Mouse (Mus musculus) kidney, embryonic 14.5 days (tissue): ENCODE measurements around the gene Fam19a5. TPM values are rescaled to one million over a fixed set of nuclear protein-coding genes. Genes with fewer than 3 reads are reported as not detected.

ENCODE experiments used
- ATAC-seq: fragments of 200-750 bp; cut with Nextera tagmentation; 2 replicates; pipeline ENCODE4 v1.8.0; 2017; ENCODE audit warnings: moderate number of reproducible peaks, mild to moderate bottlenecking, moderate TSS enrichment, moderate library complexity; ENCODE audit not compliant: low FRiP score, low TSS enrichment
- H3K27ac ChIP-seq: fragments of 300-500 bp; sonication (generic); 2 replicates; pipeline ENCODE4 v1.5.1; 2014; ENCODE audit warnings: low read depth, mild to moderate bottlenecking, low read length, moderate library complexity, mixed read lengths
- H3K27me3 ChIP-seq: fragments of 300-500 bp; sonication (generic); 2 replicates; pipeline ENCODE4 v1.6.1; 2014; ENCODE audit warnings: mild to moderate bottlenecking, low read length; ENCODE audit not compliant: control insufficient read depth, insufficient read depth
- H3K36me3 ChIP-seq: fragments of 300-500 bp; sonication (generic); 2 replicates; pipeline ENCODE4 v1.6.1; 2014; ENCODE audit warnings: low read length, mixed read lengths; ENCODE audit not compliant: control insufficient read depth, insufficient read depth
- H3K4me1 ChIP-seq: fragments of 300-500 bp; sonication (generic); 2 replicates; pipeline ENCODE4 v1.6.1; 2014; ENCODE audit warnings: low read length, mixed read lengths; ENCODE audit not compliant: control insufficient read depth, insufficient read depth
- H3K4me2 ChIP-seq: fragments of 300-500 bp; sonication (generic); replicated peaks from 2 replicates; pipeline ENCODE4 v1.6.1; 2014; ENCODE audit warnings: low read depth, mild to moderate bottlenecking, low read length
- H3K4me3 ChIP-seq: fragments of 300-500 bp; sonication (generic); 2 replicates; pipeline ENCODE4 v1.5.1; 2014; ENCODE audit warnings: mild to moderate bottlenecking, low read length
- H3K9ac ChIP-seq: fragments of 300-500 bp; sonication (generic); 2 replicates; pipeline ENCODE4 v1.6.1; 2014; ENCODE audit warnings: low read depth, mild to moderate bottlenecking, low read length, moderate library complexity
- H3K9me3 ChIP-seq: fragments of 300-500 bp; sonication (generic); 2 replicates; pipeline ENCODE4 v1.6.1; 2016; ENCODE audit warnings: low read length; ENCODE audit not compliant: control insufficient read depth
- WGBS: fragments of 180-500 bp; shearing (Covaris S2); extraction: QIAGEN DNeasy Blood & Tissue Kit; methylation state at CpG from one replicate; pipeline ENCODE4 v1.1.7; 2014; 5-methylcytosine and 5-hydroxymethylcytosine counted together
- polyA plus RNA-seq: library from polyadenylated mRNA; unstranded; fragments of >200 nt; fragmentation: Nextera tagmentation; extraction: Ambion mirVana; gene quantifications from 2 replicates; pipeline ENCODE4 v1.2.1, GENCODE M21; 2014

Gene Fam19a5
- polyA plus RNA-seq, 1 experiment from 2014 or later = 6.5 TPM

GRCm38 (mm10) chr15:87606702-87607101, 62.6 kb downstream of the Fam19a5 start:
- no peak overlapping the region for H3K4me2 ChIP-seq
- no peak overlapping the region for H3K27ac ChIP-seq
- no peaks in the 10 kb centered on the region for H3K36me3 ChIP-seq
- H3K4me3 ChIP-seq = no peak overlapping the region
- no peaks in the 10 kb centered on the region for H3K9me3 ChIP-seq
- H3K4me1 ChIP-seq = no peaks in the 10 kb centered on the region
- no peaks in the 10 kb centered on the region for H3K27me3 ChIP-seq
- no peak overlapping the region for H3K9ac ChIP-seq
- ATAC-seq = no peak
- WGBS = 83% methylated on average over 10 of the region's 10 CpGs

- Histone ChIP-seq H3K4me1 (no peaks in the 10 kb centered on the region), H3K36me3 (no peaks in the 10 kb centered on the region), H3K4me2 (no peak overlapping the region), H3K27ac (no peak overlapping the region), H3K9ac (no peak overlapping the region), H3K4me3 (no peak overlapping the region), H3K9me3 (no peaks in the 10 kb centered on the region), H3K27me3 (no peaks in the 10 kb centered on the region)
- WGBS = 88% methylated on average over 1 of the region's 1 CpGs
- no peak for ATAC-seq
Measured at GRCm38 (mm10) chr15:87609236-87609635, 65.1 kb downstream of the Fam19a5 start.

- H3K4me2 ChIP-seq = peak overlapping the region; percentile 96
- no peak overlapping the region for H3K27ac ChIP-seq
- H3K4me1 ChIP-seq = no peaks in the 10 kb centered on the region
- peaks cover 17% of the 10 kb centered on the region; the same call in 1 of the 2 replicates for H3K27me3 ChIP-seq
- H3K9ac ChIP-seq = peak overlapping the region; percentile 73
- peak; percentile 91 for ATAC-seq
- no peaks in the 10 kb centered on the region for H3K36me3 ChIP-seq
- under 1% methylated on average over 51 of the region's 86 CpGs for WGBS
- H3K4me3 ChIP-seq = peak overlapping the region; percentile 65
- H3K9me3 ChIP-seq = no peaks in the 10 kb centered on the region
Measured at GRCm38 (mm10) chr15:87623966-87624609, 80.0 kb downstream of the Fam19a5 start.

GRCm38 (mm10) chr15:87624610-87625091, 80.6 kb downstream of the Fam19a5 start:
- H3K4me3 ChIP-seq = peak overlapping the region; percentile 65
- ATAC-seq = peak; percentile 56; the same call in 1 of the 2 replicates
- H3K27ac ChIP-seq = no peak overlapping the region
- H3K9me3 ChIP-seq = no peaks in the 10 kb centered on the region
- peak overlapping the region; percentile 73 for H3K9ac ChIP-seq
- no peaks in the 10 kb centered on the region for H3K36me3 ChIP-seq
- WGBS = 0% methylated on average over 13 of the region's 76 CpGs
- peak overlapping the region; percentile 96 for H3K4me2 ChIP-seq
- peaks cover 17% of the 10 kb centered on the region; the same call in 1 of the 2 replicates for H3K27me3 ChIP-seq
- no peaks in the 10 kb centered on the region for H3K4me1 ChIP-seq

GRCm38 (mm10) chr15:87625236-87626023, 81.3 kb downstream of the Fam19a5 start:
- Histone ChIP-seq H3K9me3 (no peaks in the 10 kb centered on the region), H3K4me3 (peak overlapping the region; percentile 65), H3K36me3 (no peaks in the 10 kb centered on the region), H3K27me3 (peaks cover 17% of the 10 kb centered on the region; the same call in 1 of the 2 replicates), H3K4me2 (peak overlapping the region; percentile 96), H3K4me1 (no peaks in the 10 kb centered on the region), H3K9ac (peak overlapping the region; percentile 73), H3K27ac (peak overlapping the region; percentile 37; the same call in 1 of the 2 replicates)
- ATAC-seq = peak; percentile 80
- WGBS = 2% methylated on average over 46 of the region's 68 CpGs

- no peak for ATAC-seq
- H3K4me2 ChIP-seq = no peak overlapping the region
- no peak overlapping the region for H3K4me3 ChIP-seq
- H3K9ac ChIP-seq = no peak overlapping the region
- no peaks in the 10 kb centered on the region for H3K9me3 ChIP-seq
- 94% methylated on average over 5 of the region's 5 CpGs for WGBS
- H3K27me3 ChIP-seq = no peaks in the 10 kb centered on the region
- no peaks in the 10 kb centered on the region for H3K4me1 ChIP-seq
- no peaks in the 10 kb centered on the region for H3K36me3 ChIP-seq
- no peak overlapping the region for H3K27ac ChIP-seq
Measured at GRCm38 (mm10) chr15:87635272-87635671, 91.2 kb downstream of the Fam19a5 start.

GRCm38 (mm10) chr15:87636407-87636806, 92.3 kb downstream of the Fam19a5 start:
- ATAC-seq = no peak
- 82% methylated on average over 4 of the region's 4 CpGs for WGBS

GRCm38 (mm10) chr15:87637234-87637633, 93.1 kb downstream of the Fam19a5 start:
- Histone ChIP-seq H3K36me3 (no peaks in the 10 kb centered on the region), H3K9me3 (no peaks in the 10 kb centered on the region), H3K9ac (no peak overlapping the region), H3K4me1 (no peaks in the 10 kb centered on the region), H3K27ac (no peak overlapping the region), H3K27me3 (no peaks in the 10 kb centered on the region), H3K4me2 (no peak overlapping the region), H3K4me3 (no peak overlapping the region)
- ATAC-seq = no peak

More at GRCm38 (mm10) chr15:87636407-87636806, 92.3 kb downstream of the Fam19a5 start:
- H3K4me1 ChIP-seq = no peaks in the 10 kb centered on the region
- no peak overlapping the region for H3K4me3 ChIP-seq
- no peak overlapping the region for H3K27ac ChIP-seq
- H3K27me3 ChIP-seq = no peaks in the 10 kb centered on the region
- H3K4me2 ChIP-seq = no peak overlapping the region
- H3K9ac ChIP-seq = no peak overlapping the region
- no peaks in the 10 kb centered on the region for H3K9me3 ChIP-seq
- H3K36me3 ChIP-seq = no peaks in the 10 kb centered on the region

GRCm38 (mm10) chr15:87638270-87638669, 94.2 kb downstream of the Fam19a5 start:
- ATAC-seq = peak; percentile 65; the same call in 1 of the 2 replicates
- no peaks in the 10 kb centered on the region for H3K27me3 ChIP-seq
- WGBS = 53% methylated on average over 11 of the region's 11 CpGs
- no peaks in the 10 kb centered on the region for H3K4me1 ChIP-seq
- H3K36me3 ChIP-seq = no peaks in the 10 kb centered on the region
- no peak overlapping the region for H3K4me3 ChIP-seq
- H3K27ac ChIP-seq = no peak overlapping the region
- H3K9me3 ChIP-seq = no peaks in the 10 kb centered on the region
- H3K4me2 ChIP-seq = no peak overlapping the region
- no peak overlapping the region for H3K9ac ChIP-seq
